Mouse (Mus musculus): Measurements from ENCODE around the gene Ahsg. TPM values are rescaled to one million over a fixed set of nuclear protein-coding genes. Genes with fewer than 3 reads are reported as not detected.
"Not testable (repeated sequence)": the region's sequence is repeated elsewhere in the genome, so short reads cannot be mapped to it uniquely, and the experiment has no call there.

Ahsg gene
- total RNA-seq, 2 experiments from 2014 or later: not detected

- DNase-seq: not testable (repeated sequence)
Measured at GRCm38 (mm10) chr16:22941825-22942476, 50.9 kb downstream of the Ahsg start.

DNA sequence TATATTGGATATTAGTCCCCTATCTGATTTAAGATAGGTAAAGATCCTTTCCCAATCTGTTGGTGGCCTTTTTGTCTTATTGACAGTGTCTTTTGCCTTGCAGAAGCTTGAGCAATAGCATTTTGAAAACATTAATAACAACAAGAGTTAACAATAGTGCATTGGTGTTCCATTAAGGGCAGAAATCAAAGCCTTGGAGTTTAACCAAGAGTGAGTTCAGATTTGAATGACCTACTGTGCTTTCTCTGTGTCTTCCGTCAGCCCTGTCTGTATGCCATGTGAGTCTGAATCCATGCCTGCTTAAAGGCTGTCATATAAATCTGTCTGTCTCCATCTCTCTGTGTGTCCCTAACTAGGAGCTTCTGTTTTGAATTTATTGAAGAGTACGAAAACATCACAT lies 56.3 kb downstream of the Ahsg start:
- DNase-seq: no peak

Other genes with a start within 250 kb of the Ahsg start
- under 1 TPM; 0.59 to 0.69 TPM for gene Dgkg, start 234.1 kb upstream of the Ahsg start, total RNA-seq (2021)
- not detected for gene Crygs, start 79.7 kb upstream of the Ahsg start, total RNA-seq (2021)
- gene Tbccd1, start 33.6 kb upstream of the Ahsg start, total RNA-seq (2021): 1 to 10 TPM; 5.4 to 6.8 TPM
- gene Dnajb11, start 33.4 kb upstream of the Ahsg start, total RNA-seq (2021): 10 to 100 TPM; 38.8 to 44.2 TPM
- gene Fetub, start 27.1 kb downstream of the Ahsg start, total RNA-seq (2021): not detected
- gene Hrg, start 59.8 kb downstream of the Ahsg start, total RNA-seq (2021): not detected
- under 1 TPM in 1 of 2 experiments, not detected in 1; 0.21 TPM for gene Kng2, start 138.2 kb downstream of the Ahsg start, total RNA-seq (2021)
- gene Kng1, start 166.6 kb downstream of the Ahsg start, total RNA-seq (2021): not detected
- 100 to 1,000 TPM; 362 to 414 TPM for gene Eif4a2, start 216.2 kb downstream of the Ahsg start, total RNA-seq (2021)
- gene Rfc4, start 236.5 kb downstream of the Ahsg start, total RNA-seq (2021): 1 to 10 TPM; 6.1 to 6.2 TPM